Mouse (Mus musculus): Measurements from ENCODE around the gene Olfr322. TPM values are rescaled to one million over a fixed set of nuclear protein-coding genes. Genes with fewer than 3 reads are reported as not detected.
"Not testable (repeated sequence)": the region's sequence is repeated elsewhere in the genome, so short reads cannot be mapped to it uniquely, and the experiment has no call there.

Olfr322 gene
- polyA plus RNA-seq, 1 experiment from 2014 or later, result not detected

DNA sequence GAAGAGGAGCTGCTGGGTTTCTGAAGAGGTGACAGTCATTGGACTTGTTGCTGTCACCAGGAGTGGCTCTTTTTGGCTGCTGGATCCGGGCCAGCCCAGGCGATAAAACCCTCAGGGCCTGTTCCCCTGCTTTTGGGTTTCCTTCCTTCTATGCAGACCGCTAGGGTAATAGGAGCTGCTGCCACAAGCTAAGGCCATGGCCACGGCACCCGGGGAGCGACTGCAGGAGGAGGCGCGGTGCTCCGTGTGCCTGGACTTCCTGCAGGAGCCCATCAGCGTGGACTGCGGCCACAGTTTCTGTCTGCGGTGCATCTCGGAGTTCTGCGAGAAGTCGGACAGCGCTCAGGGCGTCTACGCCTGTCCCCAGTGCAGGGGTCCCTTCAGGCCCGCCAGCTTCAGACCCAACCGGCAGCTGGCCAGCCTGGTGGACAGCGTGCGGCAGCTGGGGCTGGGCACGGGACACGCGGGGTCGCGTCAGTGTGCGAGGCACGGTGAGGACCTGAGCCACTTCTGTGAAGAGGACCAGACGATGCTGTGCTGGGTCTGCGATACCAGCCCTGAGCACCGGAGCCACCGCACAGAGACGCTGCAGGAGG, 18.2 kb upstream of the Olfr322 start, which contains the start of gene Trim58:
Gene Trim58, plus strand, starts transcription at position 194 of the 596 bp plus-strand sequence.
- peak within 1 kb of the TSS; percentile 12; the same call in 1 of the 2 replicates for H3K9ac ChIP-seq
- H3K9me3 ChIP-seq (replicated peaks), result no peaks in the 10 kb centered on the region
- WGBS, result 4% methylated on average over 34 of the region's 34 CpGs
- H3K4me2 ChIP-seq, result peak within 1 kb of the TSS; percentile 73
- H3K36me3 ChIP-seq, result no peaks in the 10 kb centered on the region
- peak within 1 kb of the TSS; percentile 43 for H3K4me3 ChIP-seq
- H3K4me1 ChIP-seq (replicated peaks), result peaks cover 7% of the 10 kb centered on the region
- ATAC-seq (replicated peaks; ENCODE audit: insufficient number of reproducible peaks, insufficient read depth, low FRiP score, low read depth), result no peak
- peaks cover 44% of the 10 kb centered on the region for H3K27me3 ChIP-seq
- H3K27ac ChIP-seq, result no peak within 1 kb of the TSS

DNA sequence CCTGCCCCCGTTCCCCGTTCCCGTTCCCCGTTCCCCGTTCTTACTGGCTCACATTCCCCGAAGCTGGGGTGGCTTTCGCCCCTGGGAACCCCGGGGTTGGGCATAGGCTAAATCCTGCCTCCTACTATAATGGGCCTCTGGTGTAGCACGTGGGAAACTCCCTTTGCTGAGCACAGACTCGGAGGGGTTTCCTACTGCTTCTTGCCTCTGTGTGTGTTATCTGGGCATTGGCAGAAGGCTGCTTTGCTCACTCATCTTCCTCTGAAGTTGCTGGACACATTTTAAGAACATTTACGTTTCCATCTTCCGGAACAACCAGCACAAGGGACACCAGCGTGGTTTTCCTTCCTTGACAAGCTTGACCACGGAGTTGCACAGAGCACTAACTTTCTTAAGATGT, 17.5 kb upstream of the Olfr322 start:
- Histone ChIP-seq H3K9me3 (replicated peaks) (no peaks in the 10 kb centered on the region), H3K9ac (no peak overlapping the region), H3K36me3 (no peaks in the 10 kb centered on the region), H3K4me3 (no peak overlapping the region), H3K27me3 (peaks cover 44% of the 10 kb centered on the region), H3K27ac (no peak overlapping the region), H3K4me2 (peak overlapping the region; percentile 73), H3K4me1 (replicated peaks) (peaks cover 7% of the 10 kb centered on the region)
- 27% methylated on average over 14 of the region's 14 CpGs for WGBS
- ATAC-seq (replicated peaks; ENCODE audit: insufficient number of reproducible peaks, insufficient read depth, low FRiP score, low read depth), result no peak

DNA sequence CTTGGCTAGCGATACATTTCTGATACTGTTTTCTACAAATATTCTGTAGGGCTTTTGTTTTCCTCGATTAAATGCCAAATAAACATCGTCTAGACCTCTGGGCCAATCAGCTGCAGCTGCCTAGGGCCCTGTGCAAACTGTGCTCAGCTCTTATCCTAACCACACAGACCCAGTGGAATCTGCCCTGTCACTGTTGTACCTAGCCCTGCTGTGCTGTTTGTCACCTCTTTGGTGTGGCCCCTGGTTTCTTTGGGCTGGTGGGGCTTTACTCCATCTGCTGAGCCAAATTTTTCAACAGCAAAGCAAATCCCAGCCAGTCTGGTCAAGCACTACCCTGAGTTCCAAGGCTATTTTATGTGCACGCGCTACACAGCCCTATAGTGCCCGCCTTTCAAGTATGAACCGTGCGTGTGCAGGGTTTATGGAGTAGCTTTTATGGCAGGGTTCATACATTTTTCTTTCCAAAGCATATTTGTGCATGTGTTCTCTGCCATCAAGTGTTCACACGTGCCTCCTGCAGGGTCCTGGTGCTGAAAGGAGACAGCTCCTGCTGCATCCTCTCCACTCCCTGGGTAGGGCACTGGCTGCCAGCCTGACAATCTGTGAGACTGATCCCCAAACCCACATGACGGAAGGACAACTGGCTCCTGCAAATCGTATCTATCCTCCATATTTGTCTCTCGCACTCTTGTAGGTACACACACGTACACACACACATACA, 16.8 kb upstream of the Olfr322 start:
- Histone ChIP-seq H3K9me3 (replicated peaks) (no peaks in the 10 kb centered on the region), H3K27me3 (peaks cover 44% of the 10 kb centered on the region), H3K9ac (no peak overlapping the region), H3K4me2 (no peak overlapping the region), H3K27ac (no peak overlapping the region), H3K4me3 (no peak overlapping the region), H3K36me3 (no peaks in the 10 kb centered on the region), H3K4me1 (replicated peaks) (peaks cover 7% of the 10 kb centered on the region)
- WGBS, result 78% methylated on average over 13 of the region's 13 CpGs
- ATAC-seq (replicated peaks; ENCODE audit: insufficient number of reproducible peaks, insufficient read depth, low FRiP score, low read depth), result no peak

DNA sequence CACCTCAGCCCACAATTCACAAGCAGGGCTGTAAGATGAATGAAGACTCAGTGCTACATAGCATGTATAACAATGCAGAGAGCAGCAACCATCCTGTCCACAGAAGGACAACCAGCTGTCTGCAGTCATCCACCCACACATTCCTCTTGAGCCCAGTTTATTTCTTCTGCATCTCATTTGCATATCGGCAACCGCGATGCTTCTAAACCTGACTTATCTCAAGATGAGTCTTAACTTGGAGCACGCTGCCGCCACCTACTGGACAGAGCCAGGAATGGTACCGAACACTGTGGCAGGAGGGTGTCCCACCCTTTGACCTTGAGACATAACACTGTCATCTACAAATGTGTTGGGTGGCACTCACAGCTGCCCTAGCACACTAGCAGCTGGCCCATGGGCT, 15.2 kb upstream of the Olfr322 start:
- Histone ChIP-seq H3K27ac (no peak overlapping the region), H3K36me3 (no peaks in the 10 kb centered on the region), H3K9me3 (replicated peaks) (no peaks in the 10 kb centered on the region), H3K9ac (no peak overlapping the region), H3K4me2 (no peak overlapping the region), H3K4me3 (no peak overlapping the region), H3K27me3 (peaks cover 35% of the 10 kb centered on the region), H3K4me1 (replicated peaks) (peaks cover 7% of the 10 kb centered on the region)
- WGBS, result 29% methylated on average over 6 of the region's 6 CpGs
- ATAC-seq (replicated peaks; ENCODE audit: insufficient number of reproducible peaks, insufficient read depth, low FRiP score, low read depth), result no peak

DNA sequence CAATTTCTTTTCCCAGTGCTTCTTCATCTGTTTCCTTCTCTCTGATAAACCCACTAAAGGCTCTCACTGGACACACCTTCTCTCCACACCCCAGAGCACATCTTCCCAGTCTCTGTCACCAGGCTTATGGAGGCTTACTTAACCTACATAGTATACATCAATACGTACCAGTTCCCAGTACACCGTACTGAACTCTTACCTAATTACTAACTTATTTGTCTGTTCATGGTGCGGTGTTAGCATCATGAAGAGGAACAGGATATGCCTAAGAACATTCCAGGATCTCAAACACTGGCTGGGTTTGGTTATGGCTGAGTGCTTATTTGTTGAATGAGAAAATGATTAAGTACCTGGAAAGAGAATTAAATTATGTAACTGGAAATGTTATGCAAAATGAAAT, 3.4 kb upstream of the Olfr322 start:
- H3K36me3 ChIP-seq, result no peaks in the 10 kb centered on the region
- WGBS, result 86% methylated on average over 3 of the region's 3 CpGs
- no peak overlapping the region for H3K4me2 ChIP-seq
- no peak for ATAC-seq (replicated peaks; ENCODE audit: insufficient number of reproducible peaks, insufficient read depth, low FRiP score, low read depth)
- no peak overlapping the region for H3K27ac ChIP-seq
- H3K9me3 ChIP-seq (replicated peaks), result no peaks in the 10 kb centered on the region
- no peaks in the 10 kb centered on the region for H3K27me3 ChIP-seq
- no peak overlapping the region for H3K9ac ChIP-seq
- H3K4me1 ChIP-seq (replicated peaks), result no peaks in the 10 kb centered on the region
- H3K4me3 ChIP-seq, result no peak overlapping the region

GRCm38 (mm10) chr11:58669252-58669651, 10.7 kb downstream of the Olfr322 start:
- no peaks in the 10 kb centered on the region for H3K4me1 ChIP-seq (replicated peaks)
- H3K4me3 ChIP-seq, result no peak overlapping the region
- no peak overlapping the region for H3K27ac ChIP-seq
- no peak overlapping the region for H3K9ac ChIP-seq
- ATAC-seq (replicated peaks; ENCODE audit: insufficient number of reproducible peaks, insufficient read depth, low FRiP score, low read depth), result no peak
- no peaks in the 10 kb centered on the region for H3K36me3 ChIP-seq
- H3K27me3 ChIP-seq, result no peaks in the 10 kb centered on the region
- H3K9me3 ChIP-seq (replicated peaks), result no peaks in the 10 kb centered on the region
- H3K4me2 ChIP-seq, result no peak overlapping the region

- WGBS, result 51% methylated on average over 4 of the region's 4 CpGs
- Histone ChIP-seq H3K4me2 (no peak overlapping the region), H3K9me3 (replicated peaks) (no peaks in the 10 kb centered on the region), H3K27me3 (no peaks in the 10 kb centered on the region), H3K36me3 (no peaks in the 10 kb centered on the region), H3K9ac (no peak overlapping the region), H3K4me1 (replicated peaks) (no peaks in the 10 kb centered on the region), H3K27ac (no peak overlapping the region), H3K4me3 (no peak overlapping the region)
- ATAC-seq (replicated peaks; ENCODE audit: insufficient number of reproducible peaks, insufficient read depth, low FRiP score, low read depth), result no peak
Observed at GRCm38 (mm10) chr11:58671825-58672224, 13.2 kb downstream of the Olfr322 start.

- ATAC-seq (replicated peaks; ENCODE audit: insufficient number of reproducible peaks, insufficient read depth, low FRiP score, low read depth), result no peak
Observed at GRCm38 (mm10) chr11:58680799-58681198, 22.2 kb downstream of the Olfr322 start, which contains the start of gene Olfr320. Gene Olfr320 (plus strand): TSS chr11:58681099.

DNA sequence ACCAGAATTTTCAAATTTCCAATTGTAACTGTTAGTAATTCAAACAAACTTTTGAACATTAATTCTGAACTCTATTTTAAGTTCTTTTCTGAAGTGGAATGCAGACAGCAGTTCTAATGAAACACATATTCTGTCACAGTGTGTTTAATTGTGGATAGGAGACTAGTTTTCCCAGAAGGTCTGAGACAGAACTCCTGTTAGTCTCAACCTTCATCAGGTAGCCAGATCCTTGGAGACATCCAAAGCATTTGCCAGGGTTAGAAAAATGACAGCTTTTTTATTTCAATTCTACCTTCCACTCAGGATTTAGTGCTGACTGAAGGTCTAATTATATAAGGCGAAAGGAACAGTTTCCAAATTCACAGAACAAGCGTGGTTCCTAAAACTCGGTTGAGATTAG, 40.3 kb downstream of the Olfr322 start, which contains the start of gene Olfr319:
Gene Olfr319, plus strand, starts transcription at position 301 of the 400 bp plus-strand sequence.
- no peak within 1 kb of the TSS for H3K4me3 ChIP-seq
- no peak for ATAC-seq (replicated peaks; ENCODE audit: insufficient number of reproducible peaks, insufficient read depth, low FRiP score, low read depth)
- H3K27ac ChIP-seq, result no peak within 1 kb of the TSS
- H3K4me2 ChIP-seq, result no peak within 1 kb of the TSS
- H3K27me3 ChIP-seq, result no peaks in the 10 kb centered on the region
- H3K9ac ChIP-seq, result no peak within 1 kb of the TSS
- WGBS, result 78% methylated on average over 3 of the region's 3 CpGs
- H3K36me3 ChIP-seq, result no peaks in the 10 kb centered on the region
- no peaks in the 10 kb centered on the region for H3K4me1 ChIP-seq (replicated peaks)
- H3K9me3 ChIP-seq (replicated peaks), result no peaks in the 10 kb centered on the region; the same call in 1 of the 2 replicates

More at GRCm38 (mm10) chr11:58680799-58681198, 22.2 kb downstream of the Olfr322 start, which contains the start of gene Olfr320:
- no peaks in the 10 kb centered on the region for H3K4me1 ChIP-seq (replicated peaks)
- H3K27me3 ChIP-seq, result no peaks in the 10 kb centered on the region
- H3K27ac ChIP-seq, result no peak within 1 kb of the TSS
- H3K9ac ChIP-seq, result no peak within 1 kb of the TSS
- H3K4me3 ChIP-seq, result no peak within 1 kb of the TSS
- WGBS, result 69% methylated on average over 1 of the region's 1 CpGs
- no peaks in the 10 kb centered on the region for H3K36me3 ChIP-seq
- H3K4me2 ChIP-seq, result no peak within 1 kb of the TSS
- no peaks in the 10 kb centered on the region for H3K9me3 ChIP-seq (replicated peaks)

- H3K9me3 ChIP-seq (replicated peaks), result no peaks in the 10 kb centered on the region
- H3K4me2 ChIP-seq, result no peak overlapping the region
- H3K4me3 ChIP-seq, result no peak overlapping the region
- H3K27me3 ChIP-seq, result no peaks in the 10 kb centered on the region
- no peaks in the 10 kb centered on the region for H3K4me1 ChIP-seq (replicated peaks)
- no peak for ATAC-seq (replicated peaks; ENCODE audit: insufficient number of reproducible peaks, insufficient read depth, low FRiP score, low read depth)
- WGBS, result 76% methylated on average over 11 of the region's 11 CpGs
- H3K9ac ChIP-seq, result no peak overlapping the region
- no peak overlapping the region for H3K27ac ChIP-seq
- no peaks in the 10 kb centered on the region for H3K36me3 ChIP-seq
Observed at GRCm38 (mm10) chr11:58709086-58709485, 50.5 kb downstream of the Olfr322 start.

DNA sequence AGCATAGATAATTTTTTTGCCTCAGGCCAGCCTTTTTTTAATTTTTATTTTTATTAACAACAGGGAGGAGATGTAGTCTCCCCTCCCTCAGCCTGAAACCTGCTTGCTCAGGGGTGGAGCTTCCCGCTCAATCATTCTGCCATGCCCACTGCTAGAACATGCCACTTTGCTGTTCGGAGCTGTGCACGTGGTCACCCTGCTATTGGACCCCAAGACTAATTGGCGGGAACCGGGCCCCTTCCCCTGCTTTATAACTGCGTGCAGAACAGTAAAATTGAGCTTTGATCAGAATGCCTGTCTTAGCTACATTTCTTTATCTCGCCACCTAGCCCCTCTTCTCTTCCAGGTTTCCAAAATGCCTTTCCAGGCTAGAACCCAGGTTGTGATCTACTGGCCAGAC, 59.1 kb downstream of the Olfr322 start:
- H3K4me3 ChIP-seq; H3K36me3 ChIP-seq; H3K9me3 ChIP-seq (replicated peaks); H3K4me1 ChIP-seq (replicated peaks); H3K27me3 ChIP-seq; ATAC-seq (replicated peaks; ENCODE audit: insufficient number of reproducible peaks, insufficient read depth, low FRiP score, low read depth); H3K9ac ChIP-seq; H3K4me2 ChIP-seq; H3K27ac ChIP-seq: not testable (repeated sequence)
- 80% methylated on average over 7 of the region's 7 CpGs for WGBS
